Mouse (Mus musculus): ENCODE data around the gene Cd200r1. TPM values are rescaled to one million over a fixed set of nuclear protein-coding genes. Genes with fewer than 3 reads are reported as not detected.

Cd200r1 gene
- 0.56 and 0.69 TPM in 2 replicates for polyA plus RNA-seq (2015; fragmentation: Nextera tagmentation; extraction: Ambion mirVana)

GRCm38 (mm10) chr16:44765555-44766319 lies at the start of gene Cd200r1:
TSS of gene Cd200r1 (plus strand) at chr16:44765736.
- Histone ChIP-seq H3K36me3 (ENCODE audit: control insufficient read depth, insufficient read depth) (no peaks in the 10 kb centered on the region), H3K4me3 (ENCODE audit: low read depth, low read length) (no peak within 1 kb of the TSS), H3K9me3 (ENCODE audit: control insufficient read depth) (no peaks in the 10 kb centered on the region), H3K4me2 (replicated peaks; ENCODE audit: low read depth) (no peak within 1 kb of the TSS), H3K27me3 (replicated peaks; ENCODE audit: control insufficient read depth, insufficient read depth, low read length) (no peaks in the 10 kb centered on the region), H3K4me1 (replicated peaks; ENCODE audit: control insufficient read depth, insufficient read depth, low read length) (no peaks in the 10 kb centered on the region), H3K9ac (ENCODE audit: low read depth, low read length) (no peak within 1 kb of the TSS), H3K27ac (ENCODE audit: low read depth, low read length) (no peak within 1 kb of the TSS)
- 72% methylated on average over 22 of the region's 22 CpGs for WGBS
- no peak for ATAC-seq
- TF ChIP-seq CTCF (IDR thresholded peaks at IDR 0.05; ENCODE audit: low read depth), result no peak

GRCm38 (mm10) chr16:44716305-44717140 lies 49.0 kb upstream of the Cd200r1 start:
- H3K4me3 ChIP-seq (ENCODE audit: low read depth, low read length), result no peak overlapping the region
- no peaks in the 10 kb centered on the region for H3K9me3 ChIP-seq (ENCODE audit: control insufficient read depth)
- H3K4me1 ChIP-seq (replicated peaks; ENCODE audit: control insufficient read depth, insufficient read depth, low read length), result no peaks in the 10 kb centered on the region
- TF ChIP-seq CTCF (IDR thresholded peaks at IDR 0.05; ENCODE audit: low read depth), result peak; percentile 86
- peak overlapping the region; percentile 25; the same call in 1 of the 2 replicates for H3K4me2 ChIP-seq (replicated peaks; ENCODE audit: low read depth)
- 30% methylated on average over 10 of the region's 10 CpGs for WGBS
- no peak overlapping the region for H3K27ac ChIP-seq (ENCODE audit: low read depth, low read length)
- ATAC-seq, result peak; percentile 75
- no peaks in the 10 kb centered on the region for H3K27me3 ChIP-seq (replicated peaks; ENCODE audit: control insufficient read depth, insufficient read depth, low read length)
- no peak overlapping the region for H3K9ac ChIP-seq (ENCODE audit: low read depth, low read length)
- H3K36me3 ChIP-seq (ENCODE audit: control insufficient read depth, insufficient read depth), result peaks cover 3% of the 10 kb centered on the region; the same call in 1 of the 2 replicates

DNA sequence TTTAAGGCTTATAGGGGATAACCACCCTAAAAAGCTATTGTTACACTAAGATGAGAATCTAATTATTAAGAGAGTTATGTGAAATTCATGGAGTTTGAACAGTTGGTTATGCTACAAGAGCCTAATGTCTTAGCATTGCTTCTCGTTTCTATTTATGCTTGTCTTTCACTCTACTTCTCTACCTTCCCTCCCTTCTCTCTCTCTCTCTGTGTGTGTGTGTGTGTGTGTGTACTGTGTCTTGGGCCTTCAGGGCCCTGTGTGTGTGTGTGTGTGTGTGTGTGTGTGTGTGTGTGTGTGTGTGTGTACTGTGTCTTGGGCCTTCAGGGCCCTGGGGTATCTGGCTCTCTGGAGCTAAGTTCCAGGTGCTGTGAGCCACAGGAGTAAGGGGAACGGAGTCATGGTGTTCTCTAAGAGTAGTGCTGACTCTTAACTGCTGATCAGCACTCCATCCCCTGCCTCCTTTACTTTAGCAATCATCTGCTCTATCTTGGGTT lies 48.3 kb upstream of the Cd200r1 start:
- H3K4me2 ChIP-seq (replicated peaks; ENCODE audit: low read depth), result peak overlapping the region; percentile 25; the same call in 1 of the 2 replicates
- no peaks in the 10 kb centered on the region for H3K9me3 ChIP-seq (ENCODE audit: control insufficient read depth)
- TF ChIP-seq CTCF (IDR thresholded peaks at IDR 0.05; ENCODE audit: low read depth), result no peak
- H3K4me3 ChIP-seq (ENCODE audit: low read depth, low read length), result no peak overlapping the region
- 75% methylated on average over 2 of the region's 2 CpGs for WGBS
- no peak for ATAC-seq
- H3K27me3 ChIP-seq (replicated peaks; ENCODE audit: control insufficient read depth, insufficient read depth, low read length), result no peaks in the 10 kb centered on the region
- H3K4me1 ChIP-seq (replicated peaks; ENCODE audit: control insufficient read depth, insufficient read depth, low read length), result no peaks in the 10 kb centered on the region
- H3K9ac ChIP-seq (ENCODE audit: low read depth, low read length), result no peak overlapping the region
- no peak overlapping the region for H3K27ac ChIP-seq (ENCODE audit: low read depth, low read length)
- peaks cover 3% of the 10 kb centered on the region; the same call in 1 of the 2 replicates for H3K36me3 ChIP-seq (ENCODE audit: control insufficient read depth, insufficient read depth)

- Histone ChIP-seq H3K4me3 (ENCODE audit: low read depth, low read length) (no peak overlapping the region), H3K36me3 (ENCODE audit: control insufficient read depth, insufficient read depth) (peaks cover 3% of the 10 kb centered on the region; the same call in 1 of the 2 replicates), H3K9ac (ENCODE audit: low read depth, low read length) (no peak overlapping the region), H3K4me1 (replicated peaks; ENCODE audit: control insufficient read depth, insufficient read depth, low read length) (no peaks in the 10 kb centered on the region), H3K27me3 (replicated peaks; ENCODE audit: control insufficient read depth, insufficient read depth, low read length) (no peaks in the 10 kb centered on the region), H3K9me3 (ENCODE audit: control insufficient read depth) (no peaks in the 10 kb centered on the region), H3K27ac (ENCODE audit: low read depth, low read length) (no peak overlapping the region), H3K4me2 (replicated peaks; ENCODE audit: low read depth) (no peak overlapping the region)
- peak; percentile 43 for TF ChIP-seq CTCF (IDR thresholded peaks at IDR 0.05; ENCODE audit: low read depth)
- ATAC-seq, result no peak
- WGBS, result 85% methylated on average over 2 of the region's 2 CpGs
Observed at GRCm38 (mm10) chr16:44717838-44718237, 47.7 kb upstream of the Cd200r1 start.

DNA sequence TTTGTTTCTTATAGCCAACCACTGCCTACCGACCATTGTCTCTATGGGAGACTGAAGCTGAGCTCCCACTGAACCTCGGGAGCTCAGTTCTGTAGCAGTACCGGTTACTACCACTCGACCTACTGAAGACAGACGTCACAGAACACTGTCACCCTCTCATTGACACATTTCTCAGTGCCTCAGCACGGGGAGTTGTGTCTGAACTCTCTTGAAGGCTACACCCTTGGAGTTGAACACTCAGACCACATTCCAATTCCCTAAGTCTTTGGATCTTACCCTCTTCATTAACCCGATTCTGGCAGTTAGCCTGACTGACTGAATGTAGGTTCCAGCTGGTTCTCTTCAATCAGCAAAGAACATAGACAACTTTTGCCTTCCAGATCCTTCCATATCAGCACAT lies 46.2 kb upstream of the Cd200r1 start:
- no peak overlapping the region for H3K4me2 ChIP-seq (replicated peaks; ENCODE audit: low read depth)
- no peaks in the 10 kb centered on the region for H3K9me3 ChIP-seq (ENCODE audit: control insufficient read depth)
- ATAC-seq, result no peak
- peaks cover 3% of the 10 kb centered on the region; the same call in 1 of the 2 replicates for H3K36me3 ChIP-seq (ENCODE audit: control insufficient read depth, insufficient read depth)
- H3K4me3 ChIP-seq (ENCODE audit: low read depth, low read length), result no peak overlapping the region
- H3K27me3 ChIP-seq (replicated peaks; ENCODE audit: control insufficient read depth, insufficient read depth, low read length), result no peaks in the 10 kb centered on the region
- no peak overlapping the region for H3K9ac ChIP-seq (ENCODE audit: low read depth, low read length)
- peaks cover 3% of the 10 kb centered on the region for H3K4me1 ChIP-seq (replicated peaks; ENCODE audit: control insufficient read depth, insufficient read depth, low read length)
- TF ChIP-seq CTCF (IDR thresholded peaks at IDR 0.05; ENCODE audit: low read depth), result no peak
- no peak overlapping the region for H3K27ac ChIP-seq (ENCODE audit: low read depth, low read length)
- WGBS, result 74% methylated on average over 7 of the region's 7 CpGs

- Histone ChIP-seq H3K9ac (ENCODE audit: low read depth, low read length) (no peak overlapping the region), H3K27ac (ENCODE audit: low read depth, low read length) (no peak overlapping the region), H3K27me3 (replicated peaks; ENCODE audit: control insufficient read depth, insufficient read depth, low read length) (no peaks in the 10 kb centered on the region), H3K9me3 (ENCODE audit: control insufficient read depth) (no peaks in the 10 kb centered on the region), H3K4me1 (replicated peaks; ENCODE audit: control insufficient read depth, insufficient read depth, low read length) (peaks cover 3% of the 10 kb centered on the region), H3K4me3 (ENCODE audit: low read depth, low read length) (no peak overlapping the region), H3K36me3 (ENCODE audit: control insufficient read depth, insufficient read depth) (peaks cover 3% of the 10 kb centered on the region; the same call in 1 of the 2 replicates), H3K4me2 (replicated peaks; ENCODE audit: low read depth) (no peak overlapping the region)
- ATAC-seq, result no peak
- 85% methylated on average over 3 of the region's 3 CpGs for WGBS
- peak; percentile 69 for TF ChIP-seq CTCF (IDR thresholded peaks at IDR 0.05; ENCODE audit: low read depth)
Observed at GRCm38 (mm10) chr16:44720518-44720917, 45.0 kb upstream of the Cd200r1 start.
